Mouse (Mus musculus) spleen, embryonic (tissue): Measurements from ENCODE around the gene Smoc1.

Experiments used
- CTCF ChIA-PET: fragments of 350-600 bp; sonication (Branson Sonifier 250); formaldehyde crosslinking; loops from one replicate; lab custom pipeline; 2022; lab: Charles Lee

Gene Smoc1

DNA sequence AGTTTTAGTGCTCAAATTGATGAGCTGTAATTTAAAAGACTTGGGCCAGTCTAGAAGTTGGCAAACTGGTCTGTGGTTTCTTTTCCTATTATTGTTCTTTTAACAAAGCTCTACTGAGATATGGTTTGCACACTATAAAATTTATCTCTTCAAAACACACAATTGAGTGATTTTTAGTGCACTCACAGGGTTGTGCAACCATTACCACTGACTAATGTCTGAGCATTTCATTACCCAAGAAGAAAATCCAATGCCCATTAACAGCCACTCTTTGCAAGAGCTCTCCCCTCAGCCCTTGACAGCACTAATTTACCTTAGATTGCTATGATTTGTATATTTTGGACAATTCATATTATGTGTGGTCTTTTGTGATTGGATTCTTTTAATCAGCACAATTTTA, 97.2 kb downstream of the Smoc1 start:
- CTCF ChIA-PET: no interaction called here

GRCm38 (mm10) chr12:81126842-81127241, 100.2 kb downstream of the Smoc1 start:
- CTCF ChIA-PET: no interaction called here

GRCm38 (mm10) chr12:81128693-81129092, 102.1 kb downstream of the Smoc1 start:
- CTCF ChIA-PET: no interaction called here

- CTCF ChIA-PET: no interaction called here
Measured at GRCm38 (mm10) chr12:81130692-81131091, 104.1 kb downstream of the Smoc1 start.

DNA sequence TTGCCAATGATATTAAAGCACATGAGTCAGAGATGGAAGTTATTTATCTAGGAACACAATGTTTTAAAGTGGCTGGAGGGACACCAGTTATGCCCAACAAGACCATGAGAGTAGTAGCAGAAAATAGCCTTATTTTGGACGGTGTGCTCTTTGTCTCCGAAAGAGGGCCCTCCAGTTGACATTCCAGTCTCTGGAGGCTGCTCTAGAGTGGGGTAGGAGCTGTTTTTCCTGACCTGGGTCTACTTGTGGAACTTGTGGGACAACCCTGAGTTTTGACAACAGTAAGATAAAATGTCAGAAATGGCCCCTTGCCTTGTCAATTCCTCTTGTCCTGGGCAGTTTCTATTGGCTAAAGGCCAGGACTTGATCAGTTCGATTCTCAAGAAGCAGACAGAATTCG, 104.5 kb downstream of the Smoc1 start:
- CTCF ChIA-PET: no interaction called here

DNA sequence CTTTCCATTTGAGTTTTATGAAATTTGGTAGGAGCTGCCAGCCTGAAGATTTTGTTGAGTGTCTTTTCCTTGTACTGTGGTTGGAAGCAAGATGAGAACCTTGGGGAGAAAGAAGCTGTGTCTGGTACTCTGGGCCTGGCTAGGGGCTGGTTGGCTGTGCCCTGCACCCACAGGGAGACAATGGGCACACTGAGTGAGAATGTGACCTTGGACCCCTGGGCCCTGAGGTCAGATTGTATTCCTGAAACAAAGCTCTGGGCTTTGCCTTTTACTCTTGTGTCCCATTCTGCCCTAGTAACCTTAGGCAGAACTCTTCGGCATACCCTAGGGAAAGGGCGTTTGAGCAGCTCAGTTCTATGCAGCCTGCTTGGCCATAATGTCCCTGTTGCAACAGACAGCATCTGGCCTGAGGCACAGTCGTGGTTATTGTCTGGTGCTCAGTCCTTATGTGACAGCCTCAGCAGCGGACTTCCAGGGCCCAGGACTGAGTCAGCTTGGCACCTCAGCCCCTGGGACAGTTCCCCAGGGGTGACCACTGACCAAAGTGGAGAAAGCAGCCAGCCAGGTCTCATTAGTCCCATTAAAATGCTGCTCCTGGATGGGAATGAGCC, 106.6 kb downstream of the Smoc1 start:
- CTCF ChIA-PET: no interaction called here

DNA sequence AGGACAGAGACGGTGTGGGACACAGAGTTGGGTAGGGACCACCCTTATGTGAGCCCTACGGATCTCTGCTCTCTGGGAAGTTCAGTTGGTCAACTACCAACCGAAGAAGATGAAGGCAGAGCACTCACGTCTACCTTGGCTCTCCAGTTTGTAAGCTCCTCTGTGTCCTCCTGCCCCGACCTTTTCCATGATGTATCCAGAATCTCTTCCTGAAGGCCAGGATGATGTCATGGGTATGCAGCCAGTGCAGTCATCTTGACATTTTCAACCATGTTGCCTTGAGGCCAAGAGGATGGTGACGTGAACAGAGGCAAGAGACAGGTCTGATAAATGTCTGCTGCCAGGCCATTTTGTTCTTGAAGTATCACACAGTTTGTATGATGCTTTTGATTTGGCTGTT, 111.6 kb downstream of the Smoc1 start:
- CTCF ChIA-PET: no interaction called here

GRCm38 (mm10) chr12:81139463-81139862, 112.9 kb downstream of the Smoc1 start:
- CTCF ChIA-PET: no interaction called here

DNA sequence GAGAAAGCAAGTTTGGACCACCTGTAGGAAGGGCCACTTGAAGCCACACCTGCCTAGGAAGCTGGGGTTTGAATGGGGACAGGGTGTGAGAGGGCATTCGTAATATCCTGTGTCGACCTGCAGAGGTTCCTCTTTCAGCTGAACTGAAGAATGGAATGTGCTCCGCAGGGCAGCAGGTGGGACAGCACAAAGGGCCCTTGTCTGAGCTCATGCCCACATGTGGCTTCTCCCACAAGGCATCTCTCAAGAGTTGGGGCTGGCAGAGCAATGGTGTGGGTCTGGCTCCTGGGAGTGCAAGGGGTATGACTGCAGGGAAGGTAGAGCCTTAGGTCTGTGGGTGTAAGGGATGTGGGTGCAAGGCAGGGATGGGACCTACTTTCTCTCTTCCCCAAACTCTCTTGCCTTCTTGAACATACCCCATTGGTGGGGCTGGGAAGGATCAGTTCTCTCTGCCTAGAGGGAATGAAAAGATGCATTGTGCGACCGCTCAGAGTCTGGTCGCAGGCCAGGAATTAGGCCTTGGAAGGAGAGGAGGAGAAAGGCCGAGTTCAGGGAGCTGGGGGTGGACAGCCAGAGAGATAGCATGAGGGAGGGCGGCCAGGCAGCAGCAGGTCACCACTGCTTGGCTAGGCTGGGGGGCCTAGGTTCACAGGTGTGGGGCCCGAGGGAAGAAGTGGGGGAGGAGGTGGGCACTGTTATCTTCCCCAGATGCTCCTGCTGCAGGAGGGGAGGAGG, 114.2 kb downstream of the Smoc1 start:
- CTCF ChIA-PET: no interaction called here

- CTCF ChIA-PET: no interaction called here
Measured at GRCm38 (mm10) chr12:81141329-81141711, 114.7 kb downstream of the Smoc1 start.

GRCm38 (mm10) chr12:81142231-81142630, 115.6 kb downstream of the Smoc1 start:
- CTCF ChIA-PET: no interaction called here

GRCm38 (mm10) chr12:81144201-81144600, 117.6 kb downstream of the Smoc1 start:
- CTCF ChIA-PET: no interaction called here

- CTCF ChIA-PET: no interaction called here
Measured at GRCm38 (mm10) chr12:81146417-81147180, 120.0 kb downstream of the Smoc1 start.

- CTCF ChIA-PET: no interaction called here
Measured at GRCm38 (mm10) chr12:81147956-81148355, 121.3 kb downstream of the Smoc1 start.

DNA sequence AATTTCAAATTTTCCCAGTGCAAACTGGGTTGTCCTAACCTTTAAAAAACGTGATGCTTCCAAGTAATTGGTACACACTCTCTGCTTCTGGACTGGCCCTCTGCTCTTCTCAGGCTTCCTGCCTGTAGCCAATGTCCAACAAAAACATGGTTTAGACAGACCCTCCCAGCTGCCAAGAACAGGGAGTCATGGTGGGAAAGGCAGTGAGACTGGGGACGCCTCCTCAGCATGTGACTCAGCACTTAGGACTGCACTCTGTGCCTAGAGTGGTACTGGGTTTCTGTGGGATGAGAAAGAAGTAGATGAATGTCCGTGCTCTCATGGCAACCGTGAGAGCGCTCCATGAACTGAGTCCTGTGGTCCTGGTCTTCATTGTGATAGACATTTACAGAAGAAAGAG, 124.3 kb downstream of the Smoc1 start:
- CTCF ChIA-PET: no interaction called here

- CTCF ChIA-PET: no interaction called here
Measured at GRCm38 (mm10) chr12:81152082-81152481, 125.5 kb downstream of the Smoc1 start.

- CTCF ChIA-PET: no interaction called here
Measured at GRCm38 (mm10) chr12:81155675-81156074, 129.1 kb downstream of the Smoc1 start.

- CTCF ChIA-PET: no interaction called here
Measured at GRCm38 (mm10) chr12:81156841-81157240, 130.2 kb downstream of the Smoc1 start.

DNA sequence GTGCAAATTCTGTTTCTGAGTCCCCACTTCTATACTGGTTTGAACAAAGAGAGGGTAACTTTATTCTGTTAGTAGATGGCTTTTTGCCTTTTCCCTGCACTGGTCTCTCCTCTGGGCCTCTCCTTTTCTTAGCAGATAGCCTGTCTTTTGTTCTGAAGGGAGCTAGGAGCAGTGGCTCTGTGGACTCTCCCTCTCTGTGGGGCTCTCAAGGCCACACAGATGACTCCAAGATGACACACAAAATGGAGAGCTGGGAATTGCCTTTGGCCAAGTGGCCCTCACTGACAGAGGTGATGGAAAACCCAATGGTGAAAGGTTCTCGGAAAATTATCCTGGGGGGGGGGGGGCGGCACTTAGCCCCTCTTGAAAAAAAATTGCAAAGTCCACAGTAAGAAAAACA, 133.3 kb downstream of the Smoc1 start:
- CTCF ChIA-PET: no interaction called here

GRCm38 (mm10) chr12:81160425-81160824, 133.8 kb downstream of the Smoc1 start:
- CTCF ChIA-PET: interaction anchor here (0.7 kb wide), 1 partner anchor 442 kb away, joined by 3 read pairs; no protein-coding TSS in a partner anchor

- CTCF ChIA-PET: interaction anchor here (0.7 kb wide), 1 partner anchor 443 kb away, joined by 3 read pairs; no protein-coding TSS in a partner anchor
Measured at GRCm38 (mm10) chr12:81160831-81161230, 134.2 kb downstream of the Smoc1 start.

- CTCF ChIA-PET: no interaction called here
Measured at GRCm38 (mm10) chr12:81161282-81161681, 134.7 kb downstream of the Smoc1 start.

DNA sequence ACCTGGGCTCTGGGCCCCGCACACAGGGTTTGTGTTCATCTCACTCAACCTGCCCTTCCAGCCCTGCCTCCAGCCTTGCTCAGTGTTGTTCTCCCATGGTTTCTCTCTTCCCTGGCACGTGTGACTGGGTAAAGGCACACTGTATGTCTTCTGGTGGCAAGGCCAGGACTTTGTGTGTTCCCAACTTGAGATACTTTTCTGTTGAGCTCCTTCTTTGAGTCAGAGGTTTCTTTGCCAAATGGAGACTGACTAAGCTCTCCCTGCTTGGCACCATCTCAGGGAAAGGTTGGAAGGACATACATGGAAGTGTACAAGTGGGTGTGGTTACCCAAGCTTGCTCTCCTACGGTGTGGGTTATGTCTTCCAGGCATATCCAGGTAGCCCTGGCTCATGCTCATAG, 136.5 kb downstream of the Smoc1 start:
- CTCF ChIA-PET: no interaction called here
